Mouse (Mus musculus): ENCODE results near the gene Map6d1.

DNA sequence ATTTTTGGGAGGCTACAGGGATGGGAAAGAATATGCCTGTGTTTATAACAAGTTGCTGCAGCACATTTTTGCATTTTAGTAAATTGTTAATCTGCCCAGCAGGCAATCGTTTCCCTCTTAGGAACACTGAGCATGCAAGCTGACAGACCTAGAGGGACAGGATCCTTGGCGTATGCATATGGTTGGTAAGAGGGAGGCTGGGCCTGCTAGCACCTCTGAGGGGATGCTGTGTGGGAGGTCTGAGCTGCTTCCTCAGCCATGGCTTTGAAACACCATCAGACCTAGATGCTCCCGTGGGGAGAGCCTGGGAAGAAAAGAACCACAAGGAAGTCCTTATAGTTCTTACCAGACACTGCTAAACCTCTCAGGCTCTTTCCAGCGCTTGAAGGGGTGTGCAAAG, 6.8 kb downstream of the Map6d1 start:
- no peak for TF ChIP-seq CTCF (IDR thresholded peaks at IDR 0.05)
- no peak for TF ChIP-seq EP300 (IDR thresholded peaks at IDR 0.05)
